Mouse (Mus musculus): Measurements from ENCODE around the gene Mfsd5. TPM values are rescaled to one million over a fixed set of nuclear protein-coding genes. Genes with fewer than 3 reads are reported as not detected.

Gene Mfsd5
- total RNA-seq, 2 experiments from 2014 or later: 19.5 to 30.4 TPM

DNA sequence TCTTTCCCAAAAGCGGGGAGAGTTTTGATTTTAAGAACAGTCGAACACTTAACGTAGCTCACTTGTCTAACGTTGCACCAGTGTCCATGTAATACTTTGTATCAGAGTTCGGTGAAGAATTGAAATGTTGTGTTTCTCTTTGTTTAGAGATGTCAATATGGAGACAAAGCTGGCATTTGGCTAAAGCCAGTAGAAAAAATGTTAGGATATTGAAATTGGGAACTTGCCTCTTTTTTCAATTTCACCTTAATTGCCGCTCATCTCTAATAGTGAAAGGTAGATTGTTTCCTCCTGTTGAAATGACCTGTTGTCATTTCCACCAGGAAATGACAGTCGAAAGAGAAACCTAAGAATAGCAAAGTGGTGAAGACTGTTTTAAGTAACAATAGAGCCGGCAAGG is 47.6 kb downstream of the Mfsd5 start:
- no peak for ATAC-seq (replicated peaks; ENCODE audit: low FRiP score, low TSS enrichment, poor library complexity, severe bottlenecking)

Other genes with a start within 250 kb of the Mfsd5 start
- 328 and 355 TPM in 2 replicates for gene Eif4b, start 205.7 kb upstream of the Mfsd5 start, total RNA-seq (2014; fragmentation: Nextera tagmentation)
- 527 and 549 TPM in 2 replicates for gene Eif4b, start 205.7 kb upstream of the Mfsd5 start, total RNA-seq (2017)
- not detected in 2 replicates for gene Tns2, start 179.0 kb upstream of the Mfsd5 start, total RNA-seq (2014; fragmentation: Nextera tagmentation)
- gene Tns2, start 179.0 kb upstream of the Mfsd5 start, total RNA-seq (2017): not detected in 2 replicates
- 19.6 and 21.5 TPM in 2 replicates for gene Spryd3, start 143.2 kb upstream of the Mfsd5 start, total RNA-seq (2014; fragmentation: Nextera tagmentation)
- gene Spryd3, start 143.2 kb upstream of the Mfsd5 start, total RNA-seq (2017): 14.4 and 18.7 TPM in 2 replicates
- gene Igfbp6, start 135.1 kb upstream of the Mfsd5 start, total RNA-seq (2014; fragmentation: Nextera tagmentation): not detected in 2 replicates
- gene Igfbp6, start 135.1 kb upstream of the Mfsd5 start, total RNA-seq (2017): not detected in 2 replicates
- gene Soat2, start 128.9 kb upstream of the Mfsd5 start, total RNA-seq (2014; fragmentation: Nextera tagmentation): 12.8 and 15.4 TPM in 2 replicates
- 8.9 and 11.2 TPM in 2 replicates for gene Soat2, start 128.9 kb upstream of the Mfsd5 start, total RNA-seq (2017)
- gene Zfp740, start 76.2 kb upstream of the Mfsd5 start, total RNA-seq (2014; fragmentation: Nextera tagmentation): 39.8 and 65.3 TPM in 2 replicates
- gene Zfp740, start 76.2 kb upstream of the Mfsd5 start, total RNA-seq (2017): 33.0 and 39.0 TPM in 2 replicates
- gene Csad, start 74.7 kb upstream of the Mfsd5 start, total RNA-seq (2014; fragmentation: Nextera tagmentation): 9.6 and 21.4 TPM in 2 replicates
- gene Csad, start 74.7 kb upstream of the Mfsd5 start, total RNA-seq (2017): 11.4 and 33.8 TPM in 2 replicates
- gene Itgb7, start 47.5 kb upstream of the Mfsd5 start, total RNA-seq (2014; fragmentation: Nextera tagmentation): 13.1 and 17.0 TPM in 2 replicates
- 47.2 and 51.0 TPM in 2 replicates for gene Itgb7, start 47.5 kb upstream of the Mfsd5 start, total RNA-seq (2017)
- gene Rarg, start 21.9 kb upstream of the Mfsd5 start, total RNA-seq (2014; fragmentation: Nextera tagmentation): 0.61 and 1.8 TPM in 2 replicates
- gene Rarg, start 21.9 kb upstream of the Mfsd5 start, total RNA-seq (2017): 1.6 and 6.7 TPM in 2 replicates
- gene Gm9918, start 8.9 kb upstream of the Mfsd5 start, total RNA-seq (2014; fragmentation: Nextera tagmentation): not detected in 2 replicates
- not detected in 2 replicates for gene Gm9918, start 8.9 kb upstream of the Mfsd5 start, total RNA-seq (2017)
- gene Espl1, start 16.8 kb downstream of the Mfsd5 start, total RNA-seq (2014; fragmentation: Nextera tagmentation): 54.5 and 68.3 TPM in 2 replicates
- 16.6 and 40.6 TPM in 2 replicates for gene Espl1, start 16.8 kb downstream of the Mfsd5 start, total RNA-seq (2017)
- gene Pfdn5, start 46.7 kb downstream of the Mfsd5 start, total RNA-seq (2014; fragmentation: Nextera tagmentation): 210 and 293 TPM in 2 replicates
- 214 and 318 TPM in 2 replicates for gene Pfdn5, start 46.7 kb downstream of the Mfsd5 start, total RNA-seq (2017)
- gene Myg1, start 52.3 kb downstream of the Mfsd5 start, total RNA-seq (2014; fragmentation: Nextera tagmentation): 85.2 and 86.5 TPM in 2 replicates
- gene Myg1, start 52.3 kb downstream of the Mfsd5 start, total RNA-seq (2017): 60.8 and 73.8 TPM in 2 replicates
- gene Aaas, start 71.3 kb downstream of the Mfsd5 start, total RNA-seq (2014; fragmentation: Nextera tagmentation): 145 and 165 TPM in 2 replicates
- 179 and 207 TPM in 2 replicates for gene Aaas, start 71.3 kb downstream of the Mfsd5 start, total RNA-seq (2017)
- not detected in 2 replicates for gene Sp7, start 87.7 kb downstream of the Mfsd5 start, total RNA-seq (2014; fragmentation: Nextera tagmentation)
- gene Sp7, start 87.7 kb downstream of the Mfsd5 start, total RNA-seq (2017): not detected in 2 replicates
- gene Sp1, start 126.7 kb downstream of the Mfsd5 start, total RNA-seq (2014; fragmentation: Nextera tagmentation): 68.0 and 80.3 TPM in 2 replicates
- 45.0 and 62.2 TPM in 2 replicates for gene Sp1, start 126.7 kb downstream of the Mfsd5 start, total RNA-seq (2017)
- not detected in 2 replicates for gene Amhr2, start 165.9 kb downstream of the Mfsd5 start, total RNA-seq (2014; fragmentation: Nextera tagmentation)
- gene Amhr2, start 165.9 kb downstream of the Mfsd5 start, total RNA-seq (2017): not detected in 2 replicates
- gene Prr13, start 179.6 kb downstream of the Mfsd5 start, total RNA-seq (2014; fragmentation: Nextera tagmentation): 61.5 and 97.6 TPM in 2 replicates
- gene Prr13, start 179.6 kb downstream of the Mfsd5 start, total RNA-seq (2017): 50.3 and 54.5 TPM in 2 replicates
- 749 and 832 TPM in 2 replicates for gene Pcbp2, start 191.1 kb downstream of the Mfsd5 start, total RNA-seq (2014; fragmentation: Nextera tagmentation)
- gene Pcbp2, start 191.1 kb downstream of the Mfsd5 start, total RNA-seq (2017): 152 and 207 TPM in 2 replicates
- gene Gm10337, start 224.3 kb downstream of the Mfsd5 start, total RNA-seq (2014; fragmentation: Nextera tagmentation): not detected in 2 replicates
- not detected in 2 replicates for gene Gm10337, start 224.3 kb downstream of the Mfsd5 start, total RNA-seq (2017)
- 0.39 TPM in 1 of 2 replicates, not detected in the other for gene Map3k12, start 237.6 kb downstream of the Mfsd5 start, total RNA-seq (2014; fragmentation: Nextera tagmentation)
- 0.14 and 0.15 TPM in 2 replicates for gene Map3k12, start 237.6 kb downstream of the Mfsd5 start, total RNA-seq (2017)
- gene Tarbp2, start 238.7 kb downstream of the Mfsd5 start, total RNA-seq (2014; fragmentation: Nextera tagmentation): 37.4 and 40.7 TPM in 2 replicates
- gene Tarbp2, start 238.7 kb downstream of the Mfsd5 start, total RNA-seq (2017): 17.0 and 19.7 TPM in 2 replicates
- 5.1 and 8.2 TPM in 2 replicates for gene Npff, start 245.5 kb downstream of the Mfsd5 start, total RNA-seq (2014; fragmentation: Nextera tagmentation)
- gene Npff, start 245.5 kb downstream of the Mfsd5 start, total RNA-seq (2017): 0.89 and 3.4 TPM in 2 replicates

Data from megakaryocyte-erythroid progenitor cell, adult 5-6 weeks (primary cell).